Mouse (Mus musculus) forebrain, embryonic 13.5 days (tissue): Measurements from ENCODE around the gene Kmt5a. TPM values are rescaled to one million over a fixed set of nuclear protein-coding genes. Genes with fewer than 3 reads are reported as not detected.
"Not testable (repeated sequence)": the region's sequence is repeated elsewhere in the genome, so short reads cannot be mapped to it uniquely, and the experiment has no call there.

Experiments
- ATAC-seq: fragments of 200-750 bp; cut with Nextera tagmentation; 2 replicates; pipeline ENCODE4 v1.8.0; 2017
- H3K27ac ChIP-seq: fragments of 300-500 bp; sonication (generic); 2 replicates; pipeline ENCODE4 v1.5.1; 2015; ENCODE audit warnings: inconsistent platforms, mild to moderate bottlenecking, moderate library complexity
- H3K27me3 ChIP-seq: fragments of 300-500 bp; sonication (generic); 2 replicates; pipeline ENCODE4 v1.6.1; 2015; ENCODE audit warnings: mild to moderate bottlenecking, inconsistent platforms
- H3K36me3 ChIP-seq: fragments of 300-500 bp; sonication (generic); 2 replicates; pipeline ENCODE4 v1.6.1; 2015; ENCODE audit warnings: mild to moderate bottlenecking, inconsistent platforms; ENCODE audit not compliant: poor library complexity, severe bottlenecking
- H3K4me1 ChIP-seq: fragments of 300-500 bp; sonication (generic); 2 replicates; pipeline ENCODE4 v1.6.1; 2015; ENCODE audit warnings: inconsistent platforms
- H3K4me2 ChIP-seq: fragments of 300-500 bp; sonication (generic); 2 replicates; pipeline ENCODE4 v1.6.1; 2015; ENCODE audit warnings: inconsistent platforms, mild to moderate bottlenecking, moderate library complexity
- H3K4me3 ChIP-seq: fragments of 300-500 bp; sonication (generic); 2 replicates; pipeline ENCODE4 v1.5.1; 2015; ENCODE audit warnings: mild to moderate bottlenecking, inconsistent platforms
- H3K9ac ChIP-seq: fragments of 300-500 bp; sonication (generic); 2 replicates; pipeline ENCODE4 v1.6.1; 2015; ENCODE audit warnings: mild to moderate bottlenecking, inconsistent platforms
- H3K9me3 ChIP-seq: fragments of 300-500 bp; sonication (generic); replicated peaks from 2 replicates; pipeline ENCODE4 v1.6.1; 2016; ENCODE audit warnings: inconsistent platforms
- WGBS: fragments of 180-500 bp; shearing (Covaris S2); methylation state at CpG from one replicate; pipeline ENCODE4 v1.1.7; 2015; 5-methylcytosine and 5-hydroxymethylcytosine counted together
- polyA plus RNA-seq: library from polyadenylated mRNA; unstranded; fragments of >200 nt; fragmentation: Nextera tagmentation; extraction: Ambion mirVana; gene quantifications from 2 replicates; pipeline ENCODE4 v1.2.1, GENCODE M21; 2015

Gene Kmt5a
- polyA plus RNA-seq, 1 experiment from 2014 or later, result 30.0 TPM

DNA sequence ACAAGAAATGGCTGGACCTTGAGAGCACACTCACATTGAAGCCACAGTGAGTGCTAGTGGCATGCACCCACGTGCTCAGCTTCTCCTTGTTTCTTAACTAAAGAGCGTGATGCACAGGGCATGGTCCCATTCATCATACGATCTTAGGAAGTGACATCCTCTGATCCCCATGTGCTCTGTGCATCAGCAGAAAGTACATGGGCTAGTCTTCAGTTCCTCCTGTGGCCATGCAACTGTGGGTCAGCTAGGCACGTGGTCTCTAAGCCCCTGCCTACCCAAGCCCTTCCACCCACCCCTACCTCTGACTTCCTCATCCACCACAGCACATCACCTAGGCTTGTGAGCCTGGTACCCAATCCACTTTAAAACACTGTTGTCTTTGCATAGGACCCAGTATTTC is 52.9 kb downstream of the Kmt5a start:
- Histone ChIP-seq H3K27me3 (no peaks in the 10 kb centered on the region), H3K4me2 (no peak overlapping the region), H3K9ac (no peak overlapping the region), H3K4me3 (no peak overlapping the region), H3K4me1 (0 out of 2 replicates have a peak, but pooled peaks cover 11% of the 10 kb centered on the region), H3K9me3 (no peaks in the 10 kb centered on the region), H3K36me3 (peaks cover 67% of the 10 kb centered on the region), H3K27ac (no peak overlapping the region)
- 86% methylated on average over 4 of the region's 4 CpGs for WGBS
- no peak for ATAC-seq

DNA sequence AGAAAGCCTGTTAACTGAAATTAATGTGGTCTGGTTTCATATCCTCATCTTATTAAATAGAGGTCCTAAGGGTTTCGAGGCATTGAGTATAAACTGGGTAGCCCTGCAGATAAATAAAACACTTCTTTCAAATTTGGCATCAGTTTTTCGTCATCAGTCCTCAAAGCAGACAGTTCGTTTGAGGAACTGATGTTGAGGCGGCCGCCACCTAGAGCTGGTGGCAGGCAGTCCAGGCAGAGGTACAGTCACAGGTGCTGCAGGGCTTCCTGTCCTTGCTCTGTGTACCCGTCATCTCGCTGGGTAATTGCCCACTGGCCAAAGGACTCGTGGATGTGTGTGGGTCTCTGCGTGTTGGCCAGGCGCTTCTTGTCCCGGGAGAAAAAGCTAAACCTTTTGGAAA is 53.7 kb downstream of the Kmt5a start:
- Histone ChIP-seq H3K27ac (no peak overlapping the region), H3K9me3 (no peaks in the 10 kb centered on the region), H3K4me3 (no peak overlapping the region), H3K4me1 (0 out of 2 replicates have a peak, but pooled peaks cover 11% of the 10 kb centered on the region), H3K4me2 (no peak overlapping the region), H3K9ac (no peak overlapping the region), H3K27me3 (no peaks in the 10 kb centered on the region), H3K36me3 (peaks cover 73% of the 10 kb centered on the region)
- 92% methylated on average over 11 of the region's 11 CpGs for WGBS
- ATAC-seq, result no peak

DNA sequence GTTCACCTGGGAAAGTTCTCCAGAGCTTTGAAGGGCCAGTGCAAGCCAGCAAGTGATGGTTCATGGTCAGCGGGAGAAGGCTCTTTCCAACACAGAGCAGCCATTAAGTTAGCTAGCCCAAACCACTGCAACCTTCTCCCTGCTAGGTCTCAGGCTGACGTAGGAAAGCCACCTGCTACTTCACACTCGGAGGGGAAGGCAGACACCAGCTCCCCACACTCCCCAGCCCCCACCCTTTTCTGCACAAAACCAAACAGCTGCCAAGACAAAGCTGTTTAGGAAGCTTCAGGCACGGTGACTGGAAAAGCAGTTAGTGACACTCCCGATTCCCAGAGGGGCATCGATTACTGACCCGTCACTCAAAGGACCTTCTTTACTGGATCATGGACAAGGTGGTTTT is 55.8 kb downstream of the Kmt5a start:
- ATAC-seq, result no peak
- H3K9me3 ChIP-seq, result no peaks in the 10 kb centered on the region
- 61% methylated on average over 7 of the region's 7 CpGs for WGBS
- 0 out of 2 replicates have a peak overlapping the region, but pooled peaks have one; percentile 4 for H3K4me2 ChIP-seq
- H3K4me3 ChIP-seq, result no peak overlapping the region
- H3K27ac ChIP-seq, result peak overlapping the region; percentile 66
- no peaks in the 10 kb centered on the region for H3K27me3 ChIP-seq
- H3K9ac ChIP-seq, result no peak overlapping the region
- H3K4me1 ChIP-seq, result 0 out of 2 replicates have a peak, but pooled peaks cover 11% of the 10 kb centered on the region
- H3K36me3 ChIP-seq, result peaks cover 66% of the 10 kb centered on the region

DNA sequence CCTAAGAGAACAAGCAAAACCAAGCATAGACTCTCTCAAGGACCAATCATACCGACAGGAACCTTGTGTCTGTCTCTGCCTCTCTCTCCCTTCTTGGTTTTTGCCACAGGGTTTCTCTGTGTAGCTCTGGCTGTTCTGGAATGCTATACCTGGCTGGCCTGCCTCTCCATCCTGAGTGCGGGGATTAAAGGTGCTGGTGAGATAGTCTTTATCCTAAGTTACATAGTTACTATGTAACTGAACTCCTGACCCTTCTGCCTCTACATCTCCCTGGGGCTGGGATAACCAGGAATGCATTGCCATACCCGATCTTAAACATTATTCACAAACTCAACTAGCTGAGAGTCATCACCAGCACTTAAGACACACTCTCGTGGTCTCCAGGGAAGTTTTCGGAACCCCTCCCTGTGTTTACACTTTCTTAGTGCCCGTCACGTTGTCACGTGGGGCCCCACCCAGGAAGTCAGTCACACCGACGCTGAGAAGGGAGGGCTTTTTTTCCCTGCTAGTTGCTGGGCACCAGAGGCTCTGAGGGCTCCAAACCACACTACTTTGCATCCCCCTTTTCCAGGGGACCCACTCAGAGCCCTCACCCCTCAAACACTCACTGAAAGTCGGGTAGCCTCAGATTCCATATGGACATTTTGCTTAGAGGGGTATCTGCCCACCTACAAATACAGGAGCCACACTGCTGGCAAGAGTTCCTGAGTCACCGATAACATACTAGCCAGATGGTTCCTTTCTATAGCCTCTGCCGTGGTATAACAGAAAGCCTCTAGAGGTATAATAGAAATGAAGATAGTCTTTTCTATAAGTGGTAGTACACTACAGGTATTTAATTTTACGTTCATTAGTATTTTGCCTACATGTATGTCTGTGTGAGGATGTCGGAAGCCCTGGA is 57.1 kb downstream of the Kmt5a start:
- ATAC-seq, result no peak
- no peak overlapping the region for H3K4me2 ChIP-seq
- H3K27me3 ChIP-seq, result no peaks in the 10 kb centered on the region
- 0 out of 2 replicates have a peak, but pooled peaks cover 11% of the 10 kb centered on the region for H3K4me1 ChIP-seq
- no peak overlapping the region for H3K27ac ChIP-seq
- no peak overlapping the region for H3K4me3 ChIP-seq
- H3K36me3 ChIP-seq, result peaks cover 64% of the 10 kb centered on the region
- no peak overlapping the region for H3K9ac ChIP-seq
- WGBS, result 84% methylated on average over 15 of the region's 15 CpGs
- no peaks in the 10 kb centered on the region for H3K9me3 ChIP-seq

DNA sequence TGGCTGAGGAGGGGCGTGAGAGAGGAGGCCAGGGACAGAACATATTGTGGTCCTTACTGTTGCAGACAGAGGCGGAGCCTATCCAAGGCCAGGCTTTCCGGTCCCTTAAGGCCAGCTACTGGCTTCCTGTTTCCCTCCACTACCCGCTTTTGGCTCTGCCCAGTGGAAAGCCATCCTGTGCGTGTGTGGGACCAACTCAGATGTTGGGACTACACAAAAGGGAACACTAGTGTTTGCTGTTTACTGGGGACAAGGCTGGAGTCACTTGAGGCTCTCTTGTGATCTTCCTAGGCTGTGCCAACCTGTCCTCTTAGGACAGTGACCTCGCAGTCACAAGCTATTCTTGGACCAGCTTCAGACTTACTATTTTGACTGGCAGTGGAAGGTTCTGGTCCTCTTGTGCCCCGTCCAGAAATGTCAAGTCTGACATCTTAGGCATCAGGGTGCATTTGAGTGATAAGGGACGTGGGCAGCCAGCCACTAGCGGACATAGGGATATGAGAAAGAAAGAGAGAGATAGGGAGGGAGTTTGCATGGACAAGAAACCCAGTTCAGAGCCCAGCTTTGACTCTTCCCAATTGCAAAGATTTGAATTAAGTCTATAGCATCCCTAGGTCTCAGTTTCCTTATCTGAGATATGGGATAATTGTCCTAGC is 58.6 kb downstream of the Kmt5a start:
- 82% methylated on average over 9 of the region's 9 CpGs for WGBS
- ATAC-seq, result no peak

DNA sequence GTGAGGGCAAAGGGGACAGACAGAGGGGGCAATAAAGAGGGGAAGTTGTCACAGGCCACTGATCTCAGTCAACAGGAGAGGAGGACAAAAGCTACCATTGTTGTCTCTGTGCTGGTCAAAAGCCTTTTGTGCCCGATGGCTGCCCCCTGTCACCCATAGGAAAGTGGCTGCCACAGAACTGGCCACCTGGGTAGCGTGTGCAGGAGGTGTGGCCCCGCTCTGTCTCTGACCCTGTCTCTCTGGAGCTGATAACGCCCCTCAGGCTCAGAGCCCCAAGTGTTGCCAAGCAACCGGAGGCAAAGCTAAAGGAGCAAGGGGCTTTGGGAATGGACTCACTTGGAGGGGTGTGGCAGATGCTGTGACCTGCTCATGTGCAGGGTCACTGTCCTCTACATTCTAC is 59.3 kb downstream of the Kmt5a start:
- H3K4me2 ChIP-seq, result no peak overlapping the region
- H3K36me3 ChIP-seq, result peaks cover 53% of the 10 kb centered on the region
- 31% methylated on average over 5 of the region's 5 CpGs for WGBS
- ATAC-seq, result no peak
- no peak overlapping the region for H3K27ac ChIP-seq
- no peaks in the 10 kb centered on the region for H3K9me3 ChIP-seq
- H3K9ac ChIP-seq, result no peak overlapping the region
- H3K27me3 ChIP-seq, result no peaks in the 10 kb centered on the region
- no peak overlapping the region for H3K4me3 ChIP-seq
- 0 out of 2 replicates have a peak, but pooled peaks cover 11% of the 10 kb centered on the region for H3K4me1 ChIP-seq

More for the DNA sequence above, 58.6 kb downstream of the Kmt5a start:
- Histone ChIP-seq H3K4me1 (0 out of 2 replicates have a peak, but pooled peaks cover 11% of the 10 kb centered on the region), H3K9ac (no peak overlapping the region), H3K4me2 (no peak overlapping the region), H3K4me3 (no peak overlapping the region), H3K27me3 (no peaks in the 10 kb centered on the region), H3K27ac (no peak overlapping the region), H3K9me3 (no peaks in the 10 kb centered on the region), H3K36me3 (peaks cover 54% of the 10 kb centered on the region)

DNA sequence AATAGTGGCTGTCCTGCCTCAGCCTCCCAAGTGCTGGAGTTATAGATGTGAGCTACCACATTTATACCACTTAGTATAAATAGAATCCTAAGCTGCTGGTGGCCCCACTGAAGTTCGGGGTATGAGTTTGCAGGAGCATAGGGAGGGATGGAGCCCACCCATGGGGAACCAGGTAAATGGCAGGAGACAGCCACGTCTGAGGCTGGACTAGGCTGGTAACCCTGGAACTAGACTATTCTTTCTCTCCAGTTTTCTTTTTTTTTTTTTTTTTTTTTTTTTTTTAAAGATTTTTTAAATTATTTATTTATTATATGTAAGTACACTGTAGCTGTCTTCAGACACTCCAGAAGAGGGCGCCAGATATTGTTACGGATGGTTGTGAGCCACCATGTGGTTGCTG is 60.3 kb downstream of the Kmt5a start:
- Histone ChIP-seq H3K4me1 (0 out of 2 replicates have a peak, but pooled peaks cover 11% of the 10 kb centered on the region), H3K36me3 (peaks cover 48% of the 10 kb centered on the region)
- H3K4me2 ChIP-seq, H3K9ac ChIP-seq, H3K4me3 ChIP-seq, H3K27me3 ChIP-seq, H3K9me3 ChIP-seq, ATAC-seq, H3K27ac ChIP-seq: not testable (repeated sequence)
- 86% methylated on average over 3 of the region's 4 CpGs for WGBS

DNA sequence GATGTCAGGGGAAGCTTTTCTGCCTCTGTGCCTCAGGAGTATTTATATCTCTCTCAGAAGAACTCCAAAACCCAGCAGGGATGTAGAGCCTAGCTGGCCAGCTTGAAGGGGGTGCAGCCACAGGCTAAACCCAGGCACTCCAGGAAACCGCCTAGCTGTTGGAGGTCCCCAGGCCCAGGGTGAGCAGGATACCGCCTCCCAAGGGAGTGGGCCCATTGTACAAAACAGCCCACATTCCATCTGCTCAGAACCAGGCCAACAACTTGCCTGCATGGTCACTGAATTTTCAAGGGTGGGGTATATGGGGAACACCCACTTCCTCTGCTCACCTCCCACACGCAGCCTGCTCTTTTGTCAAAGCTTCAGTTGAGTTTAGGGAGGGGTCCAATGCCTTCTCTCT is 60.8 kb downstream of the Kmt5a start:
- 96% methylated on average over 3 of the region's 3 CpGs for WGBS
- Histone ChIP-seq H3K36me3 (peaks cover 44% of the 10 kb centered on the region), H3K4me1 (0 out of 2 replicates have a peak, but pooled peaks cover 7% of the 10 kb centered on the region), H3K4me3 (no peak overlapping the region), H3K4me2 (no peak overlapping the region), H3K9me3 (no peaks in the 10 kb centered on the region), H3K27me3 (no peaks in the 10 kb centered on the region), H3K27ac (no peak overlapping the region), H3K9ac (no peak overlapping the region)
- no peak for ATAC-seq

DNA sequence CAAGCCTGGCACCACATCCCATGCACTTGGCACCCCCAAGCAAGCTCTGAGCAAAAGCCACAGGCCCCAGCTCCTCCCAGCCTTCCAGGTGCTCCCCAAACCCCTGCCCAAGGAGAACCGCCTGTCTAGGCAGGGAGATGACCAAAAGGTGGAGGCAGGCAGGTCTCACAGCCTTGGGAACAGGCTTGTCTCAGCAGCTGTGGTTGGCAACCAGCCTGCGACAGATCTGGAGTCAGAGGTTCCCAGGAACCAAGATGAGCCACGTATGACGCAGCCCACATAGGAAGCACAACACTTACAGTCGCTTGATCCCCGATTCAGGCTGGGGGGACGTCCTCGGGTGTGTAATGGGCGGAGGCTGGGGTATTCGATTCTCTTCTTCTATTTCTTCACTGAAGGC is 61.8 kb downstream of the Kmt5a start:
- no peak for ATAC-seq
- Histone ChIP-seq H3K27me3 (no peaks in the 10 kb centered on the region), H3K27ac (no peak overlapping the region), H3K4me1 (no peaks in the 10 kb centered on the region), H3K9me3 (no peaks in the 10 kb centered on the region), H3K36me3 (peaks cover 37% of the 10 kb centered on the region), H3K4me3 (no peak overlapping the region), H3K9ac (no peak overlapping the region), H3K4me2 (no peak overlapping the region)
- 93% methylated on average over 10 of the region's 10 CpGs for WGBS

DNA sequence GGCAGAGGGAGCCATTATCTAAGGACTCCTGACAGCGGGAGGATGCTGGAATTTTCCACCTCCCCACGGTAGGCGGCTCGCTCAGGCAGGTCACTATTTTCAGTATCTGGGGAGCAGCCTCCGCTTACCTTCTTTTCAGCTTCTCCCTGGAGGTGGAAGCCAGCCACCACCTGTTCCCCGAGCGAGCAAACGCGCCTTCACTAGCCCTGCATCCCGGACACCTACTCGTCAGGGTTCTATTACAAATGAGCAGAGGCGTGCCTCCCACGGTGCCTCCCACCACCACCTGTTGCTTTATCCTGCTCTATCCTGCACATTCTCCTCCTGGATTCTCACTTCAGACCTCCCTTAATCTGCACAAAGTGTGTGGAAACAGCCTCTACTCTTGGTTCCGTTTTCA is 64.0 kb downstream of the Kmt5a start:
- Histone ChIP-seq H3K27ac (no peak overlapping the region), H3K9ac (no peak overlapping the region), H3K4me1 (no peaks in the 10 kb centered on the region), H3K4me3 (no peak overlapping the region), H3K4me2 (no peak overlapping the region), H3K9me3 (no peaks in the 10 kb centered on the region), H3K27me3 (no peaks in the 10 kb centered on the region), H3K36me3 (peaks cover 32% of the 10 kb centered on the region)
- WGBS, result 63% methylated on average over 14 of the region's 14 CpGs
- no peak for ATAC-seq

DNA sequence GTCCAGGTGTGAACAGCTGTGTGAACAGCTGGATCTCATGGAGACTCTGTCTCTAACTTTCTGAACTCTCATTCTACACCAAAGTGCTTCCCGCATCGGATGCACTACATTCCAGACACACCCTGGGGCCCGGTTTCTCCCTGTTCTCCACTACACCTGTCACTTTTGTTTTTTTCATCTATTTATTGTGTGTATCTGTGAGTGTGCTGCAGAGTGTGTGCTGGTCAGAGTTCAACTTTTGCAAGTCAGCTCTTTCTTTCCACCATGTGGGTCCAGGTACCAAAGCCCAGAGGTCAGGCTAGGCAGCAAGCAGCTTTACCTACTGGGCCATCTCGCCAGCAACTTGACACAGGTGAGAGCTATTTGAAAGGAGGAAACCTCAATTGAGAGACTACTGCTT is 65.5 kb downstream of the Kmt5a start:
- Histone ChIP-seq H3K4me1 (no peaks in the 10 kb centered on the region), H3K27ac (no peak overlapping the region), H3K4me3 (no peak overlapping the region), H3K27me3 (no peaks in the 10 kb centered on the region), H3K9ac (no peak overlapping the region), H3K36me3 (peaks cover 37% of the 10 kb centered on the region), H3K9me3 (no peaks in the 10 kb centered on the region), H3K4me2 (no peak overlapping the region)
- no peak for ATAC-seq
- 97% methylated on average over 4 of the region's 4 CpGs for WGBS

DNA sequence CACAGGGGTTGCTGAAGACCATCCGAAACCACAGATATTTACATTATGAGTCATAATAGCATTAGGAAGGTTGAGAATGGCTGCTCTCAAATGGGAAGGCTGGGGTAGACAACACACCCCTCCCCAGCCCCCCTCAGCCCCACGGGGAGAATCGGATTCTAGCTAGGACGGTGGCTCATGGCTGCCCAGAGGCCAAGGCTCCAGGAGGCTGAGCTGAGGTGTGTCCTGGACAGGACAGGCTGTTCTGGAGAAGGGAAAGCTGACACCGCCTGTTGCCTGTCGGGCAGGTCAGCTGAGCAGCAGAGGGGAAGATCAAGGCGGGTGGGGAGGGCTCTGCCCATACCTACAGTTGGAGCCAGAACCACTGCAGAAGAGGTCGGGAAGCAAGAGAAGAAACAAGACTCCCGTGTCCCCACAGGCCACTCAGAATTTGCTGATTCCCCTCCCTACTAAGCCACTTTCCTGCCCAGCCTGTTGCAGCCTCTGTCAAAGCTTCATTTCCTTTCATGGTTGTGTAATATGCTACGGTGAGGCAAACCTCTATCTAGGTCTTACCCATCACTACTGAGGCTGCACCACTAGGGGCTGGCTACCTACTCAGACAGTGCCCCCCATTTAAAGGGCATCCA is 67.1 kb downstream of the Kmt5a start:
- WGBS, result 83% methylated on average over 10 of the region's 10 CpGs
- Histone ChIP-seq H3K4me3 (no peak overlapping the region), H3K36me3 (peaks cover 32% of the 10 kb centered on the region), H3K9ac (no peak overlapping the region), H3K27me3 (no peaks in the 10 kb centered on the region), H3K27ac (no peak overlapping the region), H3K4me2 (no peak overlapping the region), H3K9me3 (no peaks in the 10 kb centered on the region), H3K4me1 (no peaks in the 10 kb centered on the region)
- ATAC-seq, result no peak
